ENCODE assay signal across 24 mouse cellular contexts in genomic region chr10:7170434-7170833, GRCm38 (mm10).
"Had no signal": no experiment of that assay in that cellular context is flagged by ENCODE, and none has a peak within 500 bp of the region (broad histone marks: within the 10 kb centered on the region; RNA-seq: fewer than 3 reads in every experiment).

No protein-coding gene starts in this region.

- H3K9ac ChIP-seq: forebrain, postnatal 0 days; heart, embryonic 13.5 days; hindbrain, embryonic 13.5 days; hindbrain, embryonic 15.5 days; kidney, embryonic 15.5 days; limb, embryonic 13.5 days; limb, embryonic 15.5 days had no signal

- H3K27ac ChIP-seq: heart, adult 2 months; heart, embryonic 13.5 days; hindbrain, embryonic 13.5 days; hindbrain, embryonic 15.5 days; hindbrain, postnatal 0 days; kidney, embryonic 15.5 days; kidney, postnatal 0 days; limb, embryonic 13.5 days; limb, embryonic 15.5 days had no signal

- DNase-seq: forebrain, postnatal 0 days; gastrocnemius, postnatal 14 days; gastrocnemius, postnatal 36 days; heart, adult 11 months; heart, adult 2 months; heart, postnatal 10 days; kidney, adult 11 months; kidney, adult 2 months; kidney, adult 9 months; kidney, postnatal 14 days; kidney, postnatal 36 days; layer of hippocampus, adult 9-11 months; layer of hippocampus, postnatal 36 days; left cerebral cortex, postnatal 4 days had no signal

- H3K9me3 ChIP-seq: heart, embryonic 13.5 days; hindbrain, embryonic 13.5 days; hindbrain, embryonic 15.5 days; kidney, embryonic 15.5 days; limb, embryonic 13.5 days; limb, embryonic 15.5 days had no signal

- H3K27me3 ChIP-seq: heart, embryonic 13.5 days; hindbrain, embryonic 13.5 days; hindbrain, embryonic 15.5 days; kidney, embryonic 15.5 days; limb, embryonic 13.5 days; limb, embryonic 15.5 days had no signal

- ATAC-seq: forebrain, postnatal 0 days; hindbrain, postnatal 0 days; intestine, embryonic 16.5 days had no signal

- H3K4me1 ChIP-seq: hindbrain, embryonic 13.5 days; hindbrain, embryonic 15.5 days; limb, embryonic 15.5 days had no signal

- H3K36me3 ChIP-seq: heart, embryonic 13.5 days; hindbrain, embryonic 13.5 days; hindbrain, embryonic 15.5 days; kidney, embryonic 15.5 days; limb, embryonic 15.5 days had no signal

- H3K4me3 ChIP-seq: heart, adult 2 months; heart, embryonic 13.5 days; hindbrain, embryonic 13.5 days; hindbrain, embryonic 15.5 days; kidney, embryonic 15.5 days; limb, embryonic 13.5 days; limb, embryonic 15.5 days had no signal

- H3K4me2 ChIP-seq: heart, embryonic 11.5 days; heart, embryonic 13.5 days; hindbrain, embryonic 13.5 days; hindbrain, embryonic 15.5 days; kidney, embryonic 15.5 days; limb, embryonic 13.5 days; limb, embryonic 15.5 days had no signal
